Mouse (Mus musculus): ENCODE data around the gene Gse1. TPM values are rescaled to one million over a fixed set of nuclear protein-coding genes. Genes with fewer than 3 reads are reported as not detected.

The Gse1 gene
- polyA plus RNA-seq, 1 experiment = 45.8 TPM

GRCm38 (mm10) chr8:120566681-120567080, 338.4 kb downstream of the Gse1 start:
- Histone ChIP-seq H3K4me3 (replicated peaks; ENCODE audit: control insufficient read depth, low read depth, low read length) (no peak overlapping the region), H3K27ac (ENCODE audit: control insufficient read depth, insufficient read depth, low read depth, low read length, poor library complexity) (no peak overlapping the region), H3K4me1 (ENCODE audit: control insufficient read depth, insufficient read depth, low read length) (peaks cover 10% of the 10 kb centered on the region)
- WGBS = 60% methylated on average over 8 of the region's 8 CpGs
- no peak for TF ChIP-seq CTCF (IDR thresholded peaks at IDR 0.05; ENCODE audit: control insufficient read depth, insufficient read depth, low read length)
- TF ChIP-seq POLR2A (IDR thresholded peaks at IDR 0.05; ENCODE audit: borderline replicate concordance, control insufficient read depth, low read depth, low read length) = no peak

DNA sequence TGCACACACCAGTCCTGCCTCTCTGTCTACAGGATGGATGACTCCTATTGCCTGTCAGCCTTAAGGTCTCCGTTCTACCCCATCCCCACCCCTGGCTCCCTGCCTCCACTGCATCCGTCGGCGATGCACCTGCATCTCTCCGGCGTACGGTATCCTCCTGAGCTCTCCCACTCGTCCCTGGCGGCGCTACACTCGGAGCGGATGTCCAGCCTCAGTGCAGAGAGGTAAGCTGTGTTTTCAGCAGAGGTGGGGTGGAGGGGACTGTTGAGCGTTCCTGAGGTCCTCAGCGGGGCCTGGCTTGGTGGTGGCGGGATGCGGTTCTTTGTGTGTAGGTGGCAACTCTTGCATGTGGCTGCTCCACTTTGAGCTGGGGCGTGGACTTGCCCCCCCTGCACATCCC, 339.5 kb downstream of the Gse1 start:
- H3K4me1 ChIP-seq (ENCODE audit: control insufficient read depth, insufficient read depth, low read length) = peaks cover 11% of the 10 kb centered on the region
- 95% methylated on average over 17 of the region's 17 CpGs for WGBS

DNA sequence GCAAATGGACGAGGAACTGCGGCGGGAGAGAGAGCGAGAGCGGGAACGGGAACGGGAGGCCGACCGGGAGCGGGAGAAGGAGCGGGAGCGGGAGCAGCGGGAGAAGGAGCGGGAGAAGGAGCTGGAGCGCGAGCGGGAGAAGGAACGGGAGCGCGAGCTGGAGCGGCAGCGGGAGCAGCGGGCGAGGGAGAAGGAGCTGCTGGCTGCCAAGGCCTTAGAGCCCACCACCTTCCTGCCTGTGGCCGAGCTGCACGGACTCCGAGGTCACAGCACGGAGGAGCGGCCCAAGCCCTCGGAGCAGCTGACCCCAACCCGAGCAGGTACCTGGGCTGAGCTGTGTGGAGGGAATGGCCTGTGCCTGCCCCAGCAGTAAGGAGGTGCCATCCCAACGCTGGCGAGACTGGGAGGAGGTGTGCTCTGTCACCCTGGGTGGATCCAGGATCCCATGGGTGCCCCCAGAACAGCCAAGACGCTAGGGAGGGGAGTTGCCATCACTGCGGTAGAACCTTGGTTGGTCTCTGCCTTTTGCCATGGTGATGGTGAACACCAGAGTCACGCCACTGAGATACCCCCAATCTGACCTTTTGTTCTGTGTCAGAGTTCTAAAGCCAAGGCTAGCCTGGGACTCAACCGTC, 340.0 kb downstream of the Gse1 start:
- TF ChIP-seq CTCF (IDR thresholded peaks at IDR 0.05; ENCODE audit: control insufficient read depth, insufficient read depth, low read length) (no peak), POLR2A (IDR thresholded peaks at IDR 0.05; ENCODE audit: borderline replicate concordance, control insufficient read depth, low read depth, low read length) (no peak)
- Histone ChIP-seq H3K4me1 (ENCODE audit: control insufficient read depth, insufficient read depth, low read length) (peaks cover 10% of the 10 kb centered on the region), H3K4me3 (replicated peaks; ENCODE audit: control insufficient read depth, low read depth, low read length) (no peak overlapping the region), H3K27ac (ENCODE audit: control insufficient read depth, insufficient read depth, low read depth, low read length, poor library complexity) (no peak overlapping the region)
- WGBS = 95% methylated on average over 37 of the region's 37 CpGs

More for the DNA sequence above, 339.5 kb downstream of the Gse1 start:
- H3K27ac ChIP-seq (ENCODE audit: control insufficient read depth, insufficient read depth, low read depth, low read length, poor library complexity) = no peak overlapping the region
- H3K4me3 ChIP-seq (replicated peaks; ENCODE audit: control insufficient read depth, low read depth, low read length) = no peak overlapping the region
- TF ChIP-seq CTCF (IDR thresholded peaks at IDR 0.05; ENCODE audit: control insufficient read depth, insufficient read depth, low read length) (no peak), POLR2A (IDR thresholded peaks at IDR 0.05; ENCODE audit: borderline replicate concordance, control insufficient read depth, low read depth, low read length) (no peak)

DNA sequence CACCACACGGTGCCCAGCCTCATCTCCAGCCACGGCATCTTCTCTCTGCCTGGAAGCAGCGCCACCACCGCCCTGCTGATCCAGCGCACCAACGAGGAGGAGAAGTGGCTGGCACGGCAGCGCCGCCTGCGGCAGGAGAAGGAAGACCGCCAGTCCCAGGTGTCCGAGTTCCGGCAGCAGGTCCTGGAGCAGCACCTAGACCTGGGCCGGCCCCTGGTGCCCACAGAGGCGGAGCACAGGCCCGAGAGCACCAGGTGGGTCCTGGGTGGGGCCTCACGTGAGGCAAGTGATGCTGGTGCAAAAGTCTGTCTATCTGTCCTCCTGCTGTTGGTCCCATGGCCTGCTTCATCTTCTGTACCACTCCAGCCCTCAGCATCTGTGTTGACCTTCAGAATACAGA, 340.9 kb downstream of the Gse1 start:
- TF ChIP-seq POLR2A (IDR thresholded peaks at IDR 0.05; ENCODE audit: borderline replicate concordance, control insufficient read depth, low read depth, low read length) (no peak), CTCF (IDR thresholded peaks at IDR 0.05; ENCODE audit: control insufficient read depth, insufficient read depth, low read length) (no peak)
- Histone ChIP-seq H3K4me1 (ENCODE audit: control insufficient read depth, insufficient read depth, low read length) (peaks cover 7% of the 10 kb centered on the region), H3K27ac (ENCODE audit: control insufficient read depth, insufficient read depth, low read depth, low read length, poor library complexity) (no peak overlapping the region), H3K4me3 (replicated peaks; ENCODE audit: control insufficient read depth, low read depth, low read length) (no peak overlapping the region)
- WGBS = 90% methylated on average over 17 of the region's 17 CpGs

GRCm38 (mm10) chr8:120569939-120570715, 341.9 kb downstream of the Gse1 start:
- H3K27ac ChIP-seq (ENCODE audit: control insufficient read depth, insufficient read depth, low read depth, low read length, poor library complexity) = no peak overlapping the region; the same call in 1 of the 2 replicates
- no peak overlapping the region for H3K4me3 ChIP-seq (replicated peaks; ENCODE audit: control insufficient read depth, low read depth, low read length)
- 62% methylated on average over 13 of the region's 13 CpGs for whole genome bisulfite sequencing
- peak; percentile 84 for TF ChIP-seq CTCF (IDR thresholded peaks at IDR 0.05; ENCODE audit: control insufficient read depth, insufficient read depth, low read length)
- TF ChIP-seq POLR2A (IDR thresholded peaks at IDR 0.05; ENCODE audit: borderline replicate concordance, control insufficient read depth, low read depth, low read length) = no peak
- H3K4me1 ChIP-seq (ENCODE audit: control insufficient read depth, insufficient read depth, low read length) = peaks cover 5% of the 10 kb centered on the region

DNA sequence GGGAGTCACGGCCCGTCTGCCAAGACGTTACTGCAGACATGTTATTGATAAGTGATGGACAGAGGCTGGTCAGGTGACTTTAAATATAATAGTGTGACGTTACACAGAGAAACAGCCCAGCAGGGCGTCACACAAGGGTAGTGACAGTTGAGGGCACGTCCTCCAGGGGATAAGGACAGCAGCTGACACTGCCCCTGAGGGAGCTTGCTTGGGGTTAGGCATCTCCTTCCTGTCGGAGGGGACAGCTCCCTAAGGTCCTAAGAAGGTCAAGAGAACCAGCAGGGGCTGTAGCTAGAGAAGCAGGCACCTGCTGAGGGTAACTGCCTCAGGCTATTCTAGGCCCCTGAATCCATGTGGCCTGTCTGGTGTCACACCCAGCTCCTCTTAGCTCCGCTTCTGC, 343.3 kb downstream of the Gse1 start:
- no peak for TF ChIP-seq CTCF (IDR thresholded peaks at IDR 0.05; ENCODE audit: control insufficient read depth, insufficient read depth, low read length)
- no peak for TF ChIP-seq POLR2A (IDR thresholded peaks at IDR 0.05; ENCODE audit: borderline replicate concordance, control insufficient read depth, low read depth, low read length)
- Histone ChIP-seq H3K4me1 (ENCODE audit: control insufficient read depth, insufficient read depth, low read length) (peaks cover 5% of the 10 kb centered on the region), H3K27ac (ENCODE audit: control insufficient read depth, insufficient read depth, low read depth, low read length, poor library complexity) (peak overlapping the region; percentile 85), H3K4me3 (replicated peaks; ENCODE audit: control insufficient read depth, low read depth, low read length) (no peak overlapping the region)
- WGBS = 74% methylated on average over 8 of the region's 8 CpGs

DNA sequence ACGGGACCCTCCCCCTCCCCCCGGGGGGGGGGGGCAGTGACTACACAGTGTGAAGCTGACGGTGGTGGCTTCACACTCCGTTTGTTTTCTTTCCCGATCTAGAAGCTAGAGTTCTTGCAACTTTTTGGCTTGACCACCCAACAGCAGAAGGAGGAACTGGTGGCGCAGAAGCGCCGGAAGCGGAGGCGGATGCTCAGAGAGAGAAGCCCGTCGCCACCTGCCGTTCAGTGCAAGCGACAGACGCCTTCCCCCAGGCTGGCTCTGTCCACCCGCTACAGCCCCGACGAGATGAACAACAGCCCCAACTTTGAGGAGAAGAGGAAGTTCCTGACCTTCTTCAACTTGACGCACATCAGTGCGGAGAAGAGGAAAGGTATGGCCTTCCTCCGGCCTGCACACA, 344.3 kb downstream of the Gse1 start:
- H3K4me1 ChIP-seq (ENCODE audit: control insufficient read depth, insufficient read depth, low read length) = peaks cover 5% of the 10 kb centered on the region
- WGBS = 26% methylated on average over 21 of the region's 21 CpGs
- no peak overlapping the region for H3K4me3 ChIP-seq (replicated peaks; ENCODE audit: control insufficient read depth, low read depth, low read length)
- peak overlapping the region; percentile 85 for H3K27ac ChIP-seq (ENCODE audit: control insufficient read depth, insufficient read depth, low read depth, low read length, poor library complexity)
- peak; percentile 36; the same call in 1 of the 2 replicates for TF ChIP-seq POLR2A (IDR thresholded peaks at IDR 0.05; ENCODE audit: borderline replicate concordance, control insufficient read depth, low read depth, low read length)
- TF ChIP-seq CTCF (IDR thresholded peaks at IDR 0.05; ENCODE audit: control insufficient read depth, insufficient read depth, low read length) = peak; percentile 59

DNA sequence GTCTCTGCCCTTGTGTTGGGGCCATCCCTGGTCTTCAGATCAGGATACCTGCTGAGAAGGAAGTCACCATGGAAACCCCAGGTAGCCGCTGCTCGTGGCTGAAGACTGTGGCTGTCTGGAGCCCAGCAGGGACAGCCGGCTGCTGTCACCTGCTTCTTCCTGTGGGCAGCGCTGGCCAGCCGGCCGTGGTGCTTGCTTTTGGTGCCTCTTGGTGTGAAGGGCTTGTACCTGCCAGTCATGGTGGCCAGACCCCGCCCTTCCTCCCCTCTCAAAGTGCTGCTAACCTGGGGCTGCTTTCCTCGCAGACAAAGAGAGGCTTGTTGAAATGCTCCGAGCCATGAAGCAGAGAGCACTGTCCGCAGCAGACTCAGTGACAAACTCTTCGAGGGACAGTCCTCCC, 345.6 kb downstream of the Gse1 start:
- WGBS = 88% methylated on average over 11 of the region's 11 CpGs
- Histone ChIP-seq H3K4me3 (replicated peaks; ENCODE audit: control insufficient read depth, low read depth, low read length) (no peak overlapping the region), H3K27ac (ENCODE audit: control insufficient read depth, insufficient read depth, low read depth, low read length, poor library complexity) (no peak overlapping the region), H3K4me1 (ENCODE audit: control insufficient read depth, insufficient read depth, low read length) (peaks cover 5% of the 10 kb centered on the region)
- TF ChIP-seq POLR2A (IDR thresholded peaks at IDR 0.05; ENCODE audit: borderline replicate concordance, control insufficient read depth, low read depth, low read length) (no peak), CTCF (IDR thresholded peaks at IDR 0.05; ENCODE audit: control insufficient read depth, insufficient read depth, low read length) (no peak)
